Mouse (Mus musculus): ENCODE data around the gene Sort1. TPM values are rescaled to one million over a fixed set of nuclear protein-coding genes. Genes with fewer than 3 reads are reported as not detected.

The Sort1 gene
- total RNA-seq, 1 experiment from 2014 or later: 45.7 TPM

- peak; percentile 94 for DNase-seq
These were observed 99.8 kb downstream of the Sort1 start, which contains the start of gene Psrc1 for GRCm38 (mm10) chr3:108383485-108384354. Gene Psrc1, plus strand, starts transcription at chr3:108383839.

- no peak for DNase-seq
These were observed 100.5 kb downstream of the Sort1 start for GRCm38 (mm10) chr3:108384425-108384824.

GRCm38 (mm10) chr3:108386186-108386585 lies 102.3 kb downstream of the Sort1 start:
- no peak for DNase-seq

GRCm38 (mm10) chr3:108389111-108389545 lies 105.2 kb downstream of the Sort1 start:
- peak; percentile 96 for DNase-seq

- no peak for DNase-seq
These were observed 108.4 kb downstream of the Sort1 start for GRCm38 (mm10) chr3:108392299-108392698.

GRCm38 (mm10) chr3:108392793-108393192 lies 108.9 kb downstream of the Sort1 start:
- no peak for DNase-seq

GRCm38 (mm10) chr3:108398281-108398680 lies 114.4 kb downstream of the Sort1 start:
- no peak for DNase-seq

GRCm38 (mm10) chr3:108400442-108400841 lies 116.6 kb downstream of the Sort1 start:
- DNase-seq: no peak

GRCm38 (mm10) chr3:108401692-108402527 lies 118.0 kb downstream of the Sort1 start:
- DNase-seq: peak; percentile 96

- no peak for DNase-seq
These were observed 118.6 kb downstream of the Sort1 start for GRCm38 (mm10) chr3:108402528-108402920.

- no peak for DNase-seq
These were observed 121.8 kb downstream of the Sort1 start for GRCm38 (mm10) chr3:108405536-108406305.

- DNase-seq: no peak
These were observed 122.5 kb downstream of the Sort1 start for GRCm38 (mm10) chr3:108406306-108406885.

GRCm38 (mm10) chr3:108408517-108409008 lies 124.7 kb downstream of the Sort1 start:
- no peak for DNase-seq

- no peak for DNase-seq
These were observed 125.9 kb downstream of the Sort1 start for GRCm38 (mm10) chr3:108409656-108410358.

GRCm38 (mm10) chr3:108410359-108410714 lies 126.5 kb downstream of the Sort1 start:
- no peak for DNase-seq

Other genes starting within 250 kb of the Sort1 start
- 11.2 and 12.3 TPM in 2 replicates for gene Gstm4, start 239.2 kb upstream of the Sort1 start, total RNA-seq (2021)
- gene Ampd2, start 197.4 kb upstream of the Sort1 start, total RNA-seq (2021): 117 and 124 TPM in 2 replicates
- gene Gnat2, start 191.3 kb upstream of the Sort1 start, total RNA-seq (2021): 9.8 and 12.6 TPM in 2 replicates
- gene Gnai3, start 137.9 kb upstream of the Sort1 start, total RNA-seq (2021): 134 and 140 TPM in 2 replicates
- 0.23 TPM in 1 of 2 replicates, not detected in the other for gene Gpr61, start 129.2 kb upstream of the Sort1 start, total RNA-seq (2021)
- gene Amigo1, start 97.7 kb upstream of the Sort1 start, total RNA-seq (2021): 19.3 and 19.5 TPM in 2 replicates
- 5.7 and 9.6 TPM in 2 replicates for gene Cyb561d1, start 82.9 kb upstream of the Sort1 start, total RNA-seq (2021)
- 8.1 and 10.2 TPM in 2 replicates for gene Atxn7l2, start 73.1 kb upstream of the Sort1 start, total RNA-seq (2021)
- 0.15 and 0.22 TPM in 2 replicates for gene Sypl2, start 57.4 kb upstream of the Sort1 start, total RNA-seq (2021)
- 83.9 and 86.4 TPM in 2 replicates for gene Psma5, start 27.2 kb upstream of the Sort1 start, total RNA-seq (2021)
- not detected in 2 replicates for gene Mybphl, start 80.8 kb downstream of the Sort1 start, total RNA-seq (2021)
- 4.1 and 5.3 TPM in 2 replicates for gene Psrc1, start 99.8 kb downstream of the Sort1 start, total RNA-seq (2021)
- 8.7 and 11.0 TPM in 2 replicates for gene Celsr2, start 131.5 kb downstream of the Sort1 start, total RNA-seq (2021)
- gene Sars, start 161.1 kb downstream of the Sort1 start, total RNA-seq (2021): 144 and 167 TPM in 2 replicates

All from adrenal gland, postnatal 14 days (tissue).